Mouse (Mus musculus) limb, embryonic 11.5 days (tissue): Measurements from ENCODE around the gene Ube2k. TPM values are rescaled to one million over a fixed set of nuclear protein-coding genes. Genes with fewer than 3 reads are reported as not detected.

Experiments
- ATAC-seq: fragments of 200-750 bp; cut with Nextera tagmentation; 2 replicates; pipeline ENCODE4 v1.8.0; 2017; ENCODE audit warnings: low read depth; ENCODE audit not compliant: insufficient number of reproducible peaks, low FRiP score, low TSS enrichment
- DNase-seq: peaks from one replicate; pipeline ENCODE4 v3.0.0-alpha.2; 2015; ENCODE audit warnings: low spot score
- H3K27ac ChIP-seq: fragments of 300-500 bp; sonication (generic); replicated peaks from 2 replicates; pipeline ENCODE4 v1.5.1; 2014; ENCODE audit warnings: low read depth, mild to moderate bottlenecking, low read length
- H3K27me3 ChIP-seq: fragments of 300-500 bp; sonication (generic); 2 replicates; pipeline ENCODE4 v1.6.1; 2014; ENCODE audit warnings: mild to moderate bottlenecking, low read length, mixed read lengths; ENCODE audit not compliant: control insufficient read depth, insufficient read depth
- H3K36me3 ChIP-seq: fragments of 300-500 bp; sonication (generic); 2 replicates; pipeline ENCODE4 v1.6.1; 2014; ENCODE audit warnings: mild to moderate bottlenecking, low read length, moderate library complexity, mixed read lengths; ENCODE audit not compliant: control insufficient read depth, insufficient read depth
- H3K4me1 ChIP-seq: fragments of 300-500 bp; sonication (generic); 2 replicates; pipeline ENCODE4 v1.6.1; 2014; ENCODE audit warnings: low read length, mixed read lengths; ENCODE audit not compliant: control insufficient read depth, insufficient read depth
- H3K4me2 ChIP-seq: fragments of 300-500 bp; sonication (generic); 2 replicates; pipeline ENCODE4 v1.6.1; 2014; ENCODE audit warnings: low read depth, mild to moderate bottlenecking, moderate library complexity; ENCODE audit not compliant: severe bottlenecking
- H3K4me3 ChIP-seq: fragments of 300-500 bp; sonication (generic); 2 replicates; pipeline ENCODE4 v1.5.1; 2014; ENCODE audit warnings: low read depth, low read length
- H3K9ac ChIP-seq: fragments of 300-500 bp; sonication (generic); 2 replicates; pipeline ENCODE4 v1.6.1; 2014; ENCODE audit warnings: mild to moderate bottlenecking, low read length
- H3K9me3 ChIP-seq: fragments of 300-500 bp; sonication (generic); 2 replicates; pipeline ENCODE4 v1.6.1; 2016; ENCODE audit warnings: low read length; ENCODE audit not compliant: control insufficient read depth
- WGBS: fragments of 180-500 bp; shearing (Covaris S2); extraction: QIAGEN DNeasy Blood & Tissue Kit; methylation state at CpG from one replicate; pipeline ENCODE4 v1.1.7; 2014; 5-methylcytosine and 5-hydroxymethylcytosine counted together
- polyA plus RNA-seq: library from polyadenylated mRNA; unstranded; fragments of >200 nt; fragmentation: Nextera tagmentation; extraction: Ambion mirVana; gene quantifications from 2 replicates; pipeline ENCODE4 v1.2.1, GENCODE M21; 2014

The Ube2k gene
- polyA plus RNA-seq, 1 experiment from 2014 or later, result 172 TPM

DNA sequence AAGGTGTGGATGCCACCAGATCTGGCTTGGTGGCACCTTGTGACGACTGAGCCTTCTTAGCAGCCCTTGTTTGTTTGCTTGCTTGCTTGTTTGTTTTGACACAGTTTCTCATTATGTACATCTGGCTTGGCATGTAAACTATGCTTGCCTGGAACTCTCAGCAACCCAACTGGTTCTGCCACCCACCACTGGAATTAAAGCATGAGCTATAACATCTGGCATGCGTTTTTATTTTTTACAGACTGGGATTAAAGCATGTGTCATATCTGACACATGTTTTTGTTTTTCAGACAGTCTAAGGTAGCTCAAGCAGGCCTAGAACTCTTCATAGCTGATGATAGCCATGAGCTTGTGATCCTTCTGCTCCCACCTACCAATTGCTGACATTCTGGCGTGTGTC lies 41.5 kb downstream of the Ube2k start:
- no peaks in the 10 kb centered on the region for H3K9me3 ChIP-seq
- DNase-seq (no peak), ATAC-seq (no peak)
- no peaks in the 10 kb centered on the region for H3K27me3 ChIP-seq
- no peak overlapping the region for H3K4me3 ChIP-seq
- 79% methylated on average over 3 of the region's 3 CpGs for WGBS
- H3K4me2 ChIP-seq, result no peak overlapping the region
- H3K36me3 ChIP-seq, result 0 out of 2 replicates have a peak, but pooled peaks cover 3% of the 10 kb centered on the region
- H3K4me1 ChIP-seq, result no peaks in the 10 kb centered on the region
- H3K27ac ChIP-seq, result no peak overlapping the region
- H3K9ac ChIP-seq, result no peak overlapping the region

DNA sequence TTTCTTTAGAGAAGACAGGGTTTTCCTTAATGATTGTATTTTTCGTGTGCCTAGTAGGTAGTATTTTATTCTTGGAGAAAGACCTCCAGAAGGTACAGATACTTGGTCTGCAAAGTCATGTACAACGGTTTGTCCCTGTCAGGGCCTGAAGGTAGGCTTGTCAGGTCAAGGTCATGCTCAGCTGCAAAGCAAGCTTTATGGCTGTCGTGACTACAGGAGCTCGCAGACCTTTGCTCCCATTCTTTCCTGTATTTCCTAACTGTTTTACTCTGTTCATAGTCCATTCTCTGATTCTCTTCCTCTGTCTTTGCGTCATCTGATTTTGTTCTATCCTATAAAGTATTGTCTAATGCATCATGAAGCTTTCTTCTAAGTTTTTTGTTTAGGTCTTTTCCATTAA lies 49.3 kb downstream of the Ube2k start:
- ATAC-seq, result no peak
- no peak for DNase-seq
- H3K4me3 ChIP-seq, result no peak overlapping the region
- no peak overlapping the region for H3K9ac ChIP-seq
- peaks cover 9% of the 10 kb centered on the region; the same call in 1 of the 2 replicates for H3K36me3 ChIP-seq
- no peaks in the 10 kb centered on the region for H3K27me3 ChIP-seq
- 91% methylated on average over 5 of the region's 5 CpGs for WGBS
- H3K27ac ChIP-seq, result no peak overlapping the region
- H3K4me1 ChIP-seq, result no peaks in the 10 kb centered on the region
- H3K4me2 ChIP-seq, result no peak overlapping the region
- H3K9me3 ChIP-seq, result no peaks in the 10 kb centered on the region

DNA sequence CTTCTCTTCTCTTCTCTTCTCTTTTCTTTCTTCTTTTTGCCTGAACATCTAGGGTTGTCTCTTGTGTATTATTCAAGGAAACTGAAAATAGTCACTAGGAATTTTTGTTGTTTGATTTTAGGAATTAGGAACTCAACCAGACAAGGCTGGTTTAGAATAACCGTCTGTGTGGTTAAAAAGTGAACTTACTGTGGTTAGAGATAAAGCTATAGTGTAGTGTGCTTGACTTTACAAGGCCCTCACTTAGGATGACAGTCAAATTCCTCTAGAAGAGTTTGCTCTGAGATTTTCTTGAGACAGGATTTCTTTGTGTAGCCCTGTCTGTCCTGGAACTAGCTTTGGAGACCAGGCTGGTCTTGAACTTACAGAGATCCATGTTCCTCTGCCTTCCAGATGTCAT lies 53.2 kb downstream of the Ube2k start:
- ATAC-seq (no peak), DNase-seq (no peak)
- Histone ChIP-seq H3K4me2 (no peak overlapping the region), H3K27me3 (no peaks in the 10 kb centered on the region), H3K27ac (no peak overlapping the region), H3K4me1 (no peaks in the 10 kb centered on the region), H3K9me3 (no peaks in the 10 kb centered on the region), H3K4me3 (no peak overlapping the region), H3K36me3 (peaks cover 6% of the 10 kb centered on the region; the same call in 1 of the 2 replicates), H3K9ac (no peak overlapping the region)
- 94% methylated on average over 1 of the region's 1 CpGs for WGBS

DNA sequence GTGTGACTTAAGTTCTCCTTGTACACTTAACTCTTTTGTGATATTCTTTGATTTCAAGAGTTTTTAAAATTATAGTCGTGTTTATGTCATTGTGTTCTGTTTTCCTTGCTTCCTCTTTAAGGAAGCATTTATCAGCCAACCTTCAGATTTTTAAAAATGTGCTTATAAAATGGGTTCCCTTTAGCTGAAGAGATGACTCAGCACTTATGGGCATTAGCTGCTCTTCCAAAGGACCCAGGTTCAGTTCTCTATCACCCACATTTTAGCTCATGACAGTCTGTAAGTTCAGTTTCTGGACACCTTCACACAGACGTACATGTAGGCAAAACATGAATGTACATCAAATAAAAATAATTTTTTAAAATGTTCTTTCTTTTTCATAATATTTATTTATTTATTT lies 55.4 kb downstream of the Ube2k start:
- H3K9ac ChIP-seq, result no peak overlapping the region
- no peak overlapping the region for H3K4me2 ChIP-seq
- no peak overlapping the region for H3K4me3 ChIP-seq
- ATAC-seq (no peak), DNase-seq (no peak)
- no peaks in the 10 kb centered on the region for H3K27me3 ChIP-seq
- no peaks in the 10 kb centered on the region for H3K9me3 ChIP-seq
- WGBS, result 88% methylated on average over 2 of the region's 2 CpGs
- no peaks in the 10 kb centered on the region for H3K4me1 ChIP-seq
- 0 out of 2 replicates have a peak, but pooled peaks cover 4% of the 10 kb centered on the region for H3K36me3 ChIP-seq
- H3K27ac ChIP-seq, result no peak overlapping the region

DNA sequence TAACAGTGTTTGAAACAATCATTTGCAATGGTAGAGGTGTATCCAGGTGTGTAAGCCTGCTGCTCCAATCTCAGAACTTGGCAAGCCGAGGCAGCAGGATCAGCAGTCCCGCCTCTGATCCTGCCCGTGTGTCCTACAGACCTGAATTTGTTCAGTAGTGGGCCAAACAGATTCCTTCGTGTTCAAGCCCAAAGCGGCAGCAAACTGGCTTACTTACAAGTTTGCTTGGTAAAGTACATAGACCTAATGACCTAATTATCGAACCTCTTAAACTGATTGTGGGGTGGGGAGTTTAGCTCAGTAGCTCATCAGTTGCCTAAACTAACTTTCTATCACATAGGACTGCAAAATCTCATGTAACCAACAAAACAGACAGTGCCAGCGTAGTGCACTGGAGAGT lies 62.6 kb downstream of the Ube2k start:
- no peak overlapping the region for H3K27ac ChIP-seq
- no peak for ATAC-seq
- H3K9me3 ChIP-seq, result no peaks in the 10 kb centered on the region
- WGBS, result 93% methylated on average over 7 of the region's 7 CpGs
- no peak overlapping the region for H3K4me2 ChIP-seq
- H3K4me1 ChIP-seq, result no peaks in the 10 kb centered on the region
- DNase-seq, result no peak
- H3K9ac ChIP-seq, result no peak overlapping the region
- peaks cover 4% of the 10 kb centered on the region; the same call in 1 of the 2 replicates for H3K36me3 ChIP-seq
- no peak overlapping the region for H3K4me3 ChIP-seq
- no peaks in the 10 kb centered on the region for H3K27me3 ChIP-seq

DNA sequence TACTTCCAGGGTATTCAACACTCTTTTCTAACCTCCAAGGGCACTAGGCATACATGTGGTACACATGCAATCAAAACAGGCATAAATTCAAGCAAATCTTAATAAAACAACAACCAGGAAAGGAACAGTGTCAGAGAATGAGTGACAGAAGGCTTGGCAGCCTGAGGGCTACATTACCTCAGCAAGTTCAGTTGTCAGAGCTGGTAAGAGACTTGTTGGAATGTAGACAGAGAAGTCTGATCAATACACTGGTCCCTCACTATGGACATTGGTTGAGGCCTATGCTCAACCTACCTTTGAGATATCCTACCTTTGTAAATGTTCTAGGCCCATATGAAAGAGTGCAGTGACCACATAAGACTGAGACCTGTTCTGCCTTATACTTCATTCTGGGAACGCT lies 69.8 kb downstream of the Ube2k start:
- DNase-seq, result no peak

DNA sequence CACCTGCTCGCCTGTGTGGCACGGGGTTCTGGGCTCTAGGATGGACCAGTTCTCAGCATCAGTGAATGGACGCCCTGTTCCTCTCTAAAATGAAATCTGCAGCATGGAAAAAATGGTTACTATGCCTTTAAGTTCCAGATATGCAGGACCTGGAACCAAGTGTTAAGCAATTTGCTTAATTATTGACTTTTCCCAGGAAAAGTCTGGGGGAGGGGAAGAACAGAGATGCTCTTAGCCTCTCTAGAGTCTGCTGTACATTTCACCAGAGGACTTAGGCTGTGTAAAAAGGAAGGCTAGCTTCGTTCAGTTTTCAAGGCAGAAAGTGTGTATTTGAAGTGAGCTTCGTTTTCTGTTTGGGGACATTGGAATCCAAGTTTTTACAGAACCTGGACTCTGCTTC lies 72.7 kb downstream of the Ube2k start:
- H3K9ac ChIP-seq, result no peak overlapping the region
- H3K27me3 ChIP-seq, result no peaks in the 10 kb centered on the region
- ATAC-seq (no peak), DNase-seq (no peak)
- H3K27ac ChIP-seq, result no peak overlapping the region
- 92% methylated on average over 5 of the region's 5 CpGs for WGBS
- H3K9me3 ChIP-seq, result no peaks in the 10 kb centered on the region
- H3K4me2 ChIP-seq, result no peak overlapping the region
- H3K4me3 ChIP-seq, result no peak overlapping the region
- no peaks in the 10 kb centered on the region for H3K4me1 ChIP-seq
- peaks cover 8% of the 10 kb centered on the region; the same call in 1 of the 2 replicates for H3K36me3 ChIP-seq

More for the DNA sequence above, 69.8 kb downstream of the Ube2k start:
- Histone ChIP-seq H3K4me2 (no peak overlapping the region), H3K4me3 (no peak overlapping the region), H3K36me3 (peaks cover 6% of the 10 kb centered on the region; the same call in 1 of the 2 replicates), H3K27ac (no peak overlapping the region), H3K9ac (no peak overlapping the region), H3K4me1 (no peaks in the 10 kb centered on the region), H3K9me3 (no peaks in the 10 kb centered on the region), H3K27me3 (no peaks in the 10 kb centered on the region)
- no peak for ATAC-seq
- 93% methylated on average over 1 of the region's 1 CpGs for WGBS

DNA sequence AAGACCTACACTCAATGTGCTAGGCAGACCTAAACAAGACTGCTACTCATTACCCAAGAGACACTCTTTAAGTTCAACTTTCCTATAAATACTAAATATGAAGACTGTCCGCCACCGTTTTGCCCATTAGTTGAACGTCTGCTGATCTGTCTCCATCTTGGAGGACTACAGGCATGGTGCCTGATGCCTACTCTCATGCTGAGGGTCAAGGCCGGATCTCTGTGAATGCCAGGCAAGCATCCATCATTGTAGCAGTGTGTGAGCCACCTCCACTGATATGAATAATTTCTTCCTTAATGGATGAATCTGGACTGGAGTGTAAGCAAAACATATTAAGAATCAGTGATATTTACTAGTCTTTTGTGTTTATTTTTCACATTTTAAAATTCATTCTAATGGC lies 73.5 kb downstream of the Ube2k start:
- Histone ChIP-seq H3K4me3 (no peak overlapping the region), H3K27ac (no peak overlapping the region), H3K9ac (no peak overlapping the region), H3K36me3 (peaks cover 12% of the 10 kb centered on the region; the same call in 1 of the 2 replicates), H3K9me3 (no peaks in the 10 kb centered on the region), H3K27me3 (no peaks in the 10 kb centered on the region), H3K4me2 (no peak overlapping the region), H3K4me1 (no peaks in the 10 kb centered on the region)
- no peak for ATAC-seq
- 85% methylated on average over 4 of the region's 4 CpGs for WGBS
- DNase-seq, result no peak
